In genomic region chr2:144502134-144502533, GRCm38 (mm10) we compare ENCODE assay signal across 20 mouse cellular contexts. TPM values are rescaled to one million over a fixed set of nuclear protein-coding genes. Genes with fewer than 3 reads are reported as not detected.
DNase-seq lines count a peak whose midpoint lies in the region; ATAC-seq and TF ChIP-seq lines count a peak whose summit lies in the region.
"Had no signal": no experiment of that assay in that cellular context is flagged by ENCODE, and none has a peak within 500 bp of the region (broad histone marks: within the 10 kb centered on the region; RNA-seq: fewer than 3 reads in every experiment).

No protein-coding gene starts in this region.

- peak; percentile 44 for DNase-seq in adrenal gland, postnatal 14 days
- DNase-seq in adrenal gland, adult 18-20 months (ENCODE audit: low spot score in 2 of 2) = no peak
- DNase-seq in hindbrain, postnatal 0 days (ENCODE audit: low spot score) = peak; percentile 12
- peak; percentile 25 for DNase-seq in right cerebral cortex, postnatal 4 days
- DNase-seq in right cerebral cortex, adult 2 months (ENCODE audit: low spot score in 2 of 2) = no peak
- DNase-seq in layer of hippocampus, postnatal 10 days (ENCODE audit: low spot score in 2 of 2) = no peak
- DNase-seq: gastrocnemius, postnatal 10 days; heart, adult 18-20 months; heart, postnatal 36 days; liver, postnatal 0 days had no signal

- 84% methylated on average over 6 of the region's 6 CpGs for WGBS in hindbrain, postnatal 0 days
- WGBS in hindbrain, embryonic 12.5 days = 90% methylated on average over 6 of the region's 6 CpGs

- no peak for ATAC-seq in hindbrain, postnatal 0 days
- ATAC-seq in hindbrain, embryonic 12.5 days (ENCODE audit: low FRiP score) = no peak
- ATAC-seq: hindbrain, embryonic 16.5 days; intestine, postnatal 0 days; liver, postnatal 0 days; midbrain, embryonic 16.5 days had no signal

- H3K9ac ChIP-seq in hindbrain, postnatal 0 days (replicated peaks; ENCODE audit: low read length) = no peak overlapping the region
- no peak overlapping the region for H3K9ac ChIP-seq in hindbrain, embryonic 12.5 days
- H3K9ac ChIP-seq: forebrain, embryonic 12.5 days; liver, postnatal 0 days; neural tube, embryonic 15.5 days had no signal

- no peaks in the 10 kb centered on the region for H3K27me3 ChIP-seq in hindbrain, postnatal 0 days (ENCODE audit: insufficient read depth, low read length)
- no peaks in the 10 kb centered on the region for H3K27me3 ChIP-seq in hindbrain, embryonic 12.5 days
- H3K27me3 ChIP-seq: forebrain, embryonic 12.5 days; neural tube, embryonic 15.5 days had no signal

- H3K4me2 ChIP-seq in hindbrain, postnatal 0 days (ENCODE audit: low read depth, low read length) = no peak overlapping the region
- no peak overlapping the region for H3K4me2 ChIP-seq in hindbrain, embryonic 12.5 days (replicated peaks)
- H3K4me2 ChIP-seq: forebrain, embryonic 12.5 days; neural tube, embryonic 15.5 days had no signal

- no peak for TF ChIP-seq CTCF in hindbrain, postnatal 0 days (IDR thresholded peaks at IDR 0.05; ENCODE audit: low read depth)

- H3K27ac ChIP-seq in hindbrain, postnatal 0 days = no peak overlapping the region
- H3K27ac ChIP-seq in hindbrain, embryonic 12.5 days = no peak overlapping the region
- H3K27ac ChIP-seq: forebrain, embryonic 12.5 days; limb, embryonic 10.5 days; neural tube, embryonic 15.5 days; stomach, postnatal 0 days had no signal

- peaks cover 30% of the 10 kb centered on the region for H3K36me3 ChIP-seq in hindbrain, postnatal 0 days (ENCODE audit: insufficient read depth, low read length)
- peaks cover 7% of the 10 kb centered on the region; the same call in 1 of the 2 replicates for H3K36me3 ChIP-seq in hindbrain, embryonic 12.5 days
- H3K36me3 ChIP-seq: forebrain, embryonic 12.5 days; G1E; limb, embryonic 10.5 days had no signal

- H3K4me1 ChIP-seq in hindbrain, postnatal 0 days (ENCODE audit: insufficient read depth, low read length) = no peaks in the 10 kb centered on the region
- no peaks in the 10 kb centered on the region for H3K4me1 ChIP-seq in hindbrain, embryonic 12.5 days
- H3K4me1 ChIP-seq: forebrain, embryonic 12.5 days; limb, embryonic 10.5 days; megakaryocyte, embryonic 14.5 days; neural tube, embryonic 15.5 days had no signal

- no peaks in the 10 kb centered on the region for H3K9me3 ChIP-seq in hindbrain, postnatal 0 days (ENCODE audit: low read length)
- H3K9me3 ChIP-seq in hindbrain, embryonic 12.5 days (replicated peaks) = no peaks in the 10 kb centered on the region
- H3K9me3 ChIP-seq: forebrain, embryonic 12.5 days; G1E; limb, embryonic 10.5 days; megakaryocyte, embryonic 14.5 days; neural tube, embryonic 15.5 days had no signal

- H3K4me3 ChIP-seq in hindbrain, postnatal 0 days (ENCODE audit: low read length) = no peak overlapping the region
- H3K4me3 ChIP-seq in hindbrain, embryonic 12.5 days = no peak overlapping the region
- H3K4me3 ChIP-seq: forebrain, embryonic 12.5 days; limb, embryonic 10.5 days; megakaryocyte, embryonic 14.5 days; neural tube, embryonic 15.5 days had no signal

RNA-seq across cellular contexts. Expression of gene Dzank1, which starts 25.1 kb away (rescaled TPM):
- 1.7 and 3.9 TPM in 2 replicates for total RNA-seq in adrenal gland, postnatal 14 days (2021)
- total RNA-seq in adrenal gland, adult 18-20 months (2021) = 1 to 10 TPM; 5.2 to 6.2 TPM
- total RNA-seq in hindbrain, postnatal 0 days (2014; rRNA removed) = 29.1 and 30.7 TPM in 2 replicates
- 22.7 and 24.2 TPM in 2 replicates for polyA plus RNA-seq in hindbrain, postnatal 0 days (2015; fragmentation: Nextera tagmentation; extraction: Ambion mirVana)
- polyA plus RNA-seq in hindbrain, embryonic 12.5 days (2016; fragmentation: Nextera tagmentation; extraction: Ambion mirVana) = 5.4 and 5.8 TPM in 2 replicates
- 100 to 1,000 TPM in 1 of 2 experiments, 10 to 100 TPM in 1; 84.7 to 116 TPM for total RNA-seq in layer of hippocampus, postnatal 10 days (2021)

RNA-seq across cellular contexts. Expression of gene Polr3f, which starts 25.4 kb away (rescaled TPM):
- 18.0 and 21.0 TPM in 2 replicates for total RNA-seq in adrenal gland, postnatal 14 days (2021)
- total RNA-seq in adrenal gland, adult 18-20 months (2021) = 10 to 100 TPM; 17.2 to 19.0 TPM
- total RNA-seq in hindbrain, postnatal 0 days (2014; rRNA removed) = 19.0 and 23.5 TPM in 2 replicates
- 24.9 and 25.7 TPM in 2 replicates for polyA plus RNA-seq in hindbrain, postnatal 0 days (2015; fragmentation: Nextera tagmentation; extraction: Ambion mirVana)
- polyA plus RNA-seq in hindbrain, embryonic 12.5 days (2016; fragmentation: Nextera tagmentation; extraction: Ambion mirVana) = 35.4 and 38.5 TPM in 2 replicates
- total RNA-seq in layer of hippocampus, postnatal 10 days (2021) = 10 to 100 TPM; 27.3 to 32.6 TPM

RNA-seq across cellular contexts. Expression of gene Rbbp9, which starts 48.5 kb away (rescaled TPM):
- total RNA-seq in adrenal gland, postnatal 14 days (2021) = 27.4 and 28.1 TPM in 2 replicates
- total RNA-seq in adrenal gland, adult 18-20 months (2021) = 10 to 100 TPM; 24.6 to 25.0 TPM
- total RNA-seq in hindbrain, postnatal 0 days (2014; rRNA removed) = 15.8 and 16.7 TPM in 2 replicates
- polyA plus RNA-seq in hindbrain, postnatal 0 days (2015; fragmentation: Nextera tagmentation; extraction: Ambion mirVana) = 35.2 and 38.2 TPM in 2 replicates
- 54.4 and 60.0 TPM in 2 replicates for polyA plus RNA-seq in hindbrain, embryonic 12.5 days (2016; fragmentation: Nextera tagmentation; extraction: Ambion mirVana)
- total RNA-seq in layer of hippocampus, postnatal 10 days (2021) = 10 to 100 TPM; 24.8 to 25.8 TPM

RNA-seq across cellular contexts. Expression of gene Sec23b, which starts 53.9 kb away (rescaled TPM):
- 58.8 and 74.1 TPM in 2 replicates for total RNA-seq in adrenal gland, postnatal 14 days (2021)
- 10 to 100 TPM; 67.0 to 81.9 TPM for total RNA-seq in adrenal gland, adult 18-20 months (2021)
- total RNA-seq in hindbrain, postnatal 0 days (2014; rRNA removed) = 73.3 and 85.9 TPM in 2 replicates
- polyA plus RNA-seq in hindbrain, postnatal 0 days (2015; fragmentation: Nextera tagmentation; extraction: Ambion mirVana) = 61.5 and 64.9 TPM in 2 replicates
- polyA plus RNA-seq in hindbrain, embryonic 12.5 days (2016; fragmentation: Nextera tagmentation; extraction: Ambion mirVana) = 96.5 and 101 TPM in 2 replicates
- total RNA-seq in layer of hippocampus, postnatal 10 days (2021) = 10 to 100 TPM; 46.5 to 47.8 TPM

Comparison
In these comparisons a context has a peak if more than half of its experiments do, and no peak if none do; other contexts are left out.
1. DNase-seq: peak in adrenal gland, postnatal 14 days (single experiment), hindbrain, postnatal 0 days (single experiment) and right cerebral cortex, postnatal 4 days (single experiment); none in adrenal gland, adult 18-20 months (0 of 2), right cerebral cortex, adult 2 months (0 of 2) and layer of hippocampus, postnatal 10 days (0 of 2).